Mouse (Mus musculus) lung, adult 10 weeks (tissue): ENCODE data around the gene Olfr218. TPM values are rescaled to one million over a fixed set of nuclear protein-coding genes. Genes with fewer than 3 reads are reported as not detected.

ENCODE experiments used
- polyA plus RNA-seq: library from polyadenylated mRNA; stranded (reverse); fragments of 350-450 nt; fragmentation: Illumina TruSeq; extraction: RNeasy Lipid Tissue Mini Kit (QIAGEN cat#74804); gene quantifications from one replicate; pipeline ENCODE4 v1.2.3, GENCODE M21; 2014; ENCODE audit warnings: low read depth, low replicate concordance; ENCODE audit not compliant: insufficient read depth

Olfr218 gene
- polyA plus RNA-seq = not detected

GRCm38 (mm10) chr1:173197508-173197907 is at the start of gene Olfr218:
TSS of gene Olfr218 (plus strand) at chr1:173197808.

GRCm38 (mm10) chr1:173190540-173190939 is 7.1 kb upstream of the Olfr218 start, which contains the start of gene Olfr1406:
TSS of gene Olfr1406 (minus strand) at chr1:173190640.

GRCm38 (mm10) chr1:173212092-173212491 is 14.5 kb downstream of the Olfr218 start, which contains the start of gene Olfr1404:
TSS of gene Olfr1404 (plus strand) at chr1:173212392.

GRCm38 (mm10) chr1:173227081-173227480 is 29.5 kb downstream of the Olfr218 start, which contains the start of gene Fcer1a:
TSS of gene Fcer1a (minus strand) at chr1:173227214.

Other genes with a start within 250 kb of the Olfr218 start
- gene Olfr16, start 247.4 kb upstream of the Olfr218 start, polyA plus RNA-seq = not detected
- gene Olfr1408, start 60.4 kb upstream of the Olfr218 start, polyA plus RNA-seq = not detected
- gene Olfr1406, start 7.2 kb upstream of the Olfr218 start, polyA plus RNA-seq = not detected
- not detected for gene Olfr1404, start 14.6 kb downstream of the Olfr218 start, polyA plus RNA-seq
- gene Fcer1a, start 29.4 kb downstream of the Olfr218 start, polyA plus RNA-seq = 0.33 TPM
- not detected for gene Olfr418, start 68.2 kb downstream of the Olfr218 start, polyA plus RNA-seq
- gene Mptx2, start 80.0 kb downstream of the Olfr218 start, polyA plus RNA-seq = not detected
- 1.1 TPM for gene Ackr1, start 135.9 kb downstream of the Olfr218 start, polyA plus RNA-seq
- 3.7 TPM for gene Aim2, start 153.1 kb downstream of the Olfr218 start, polyA plus RNA-seq
- gene Cadm3, start 169.9 kb downstream of the Olfr218 start, polyA plus RNA-seq = 0.82 TPM